Mouse (Mus musculus) midbrain, embryonic 16.5 days (tissue): ENCODE measurements around the gene Col5a2. TPM values are rescaled to one million over a fixed set of nuclear protein-coding genes. Genes with fewer than 3 reads are reported as not detected.
"Not testable (repeated sequence)": the region's sequence is repeated elsewhere in the genome, so short reads cannot be mapped to it uniquely, and the experiment has no call there.

Experiments used
- ATAC-seq: fragments of 200-750 bp; cut with Nextera tagmentation; 2 replicates; pipeline ENCODE4 v1.8.0; 2017; ENCODE audit warnings: moderate TSS enrichment
- H3K27ac ChIP-seq: fragments of 300-500 bp; sonication (generic); 2 replicates; pipeline ENCODE4 v1.5.1; 2014; ENCODE audit warnings: mild to moderate bottlenecking, low read length, mixed read lengths
- H3K27me3 ChIP-seq: fragments of 300-500 bp; sonication (generic); 2 replicates; pipeline ENCODE4 v1.6.1; 2014; ENCODE audit warnings: low read depth, low read length, mixed read lengths; ENCODE audit not compliant: control insufficient read depth, insufficient read depth
- H3K36me3 ChIP-seq: fragments of 300-500 bp; sonication (generic); 2 replicates; pipeline ENCODE4 v1.6.1; 2014; ENCODE audit warnings: mild to moderate bottlenecking, low read length, moderate library complexity, mixed read lengths; ENCODE audit not compliant: control insufficient read depth, insufficient read depth
- H3K4me1 ChIP-seq: fragments of 300-500 bp; sonication (generic); 2 replicates; pipeline ENCODE4 v1.6.1; 2014; ENCODE audit warnings: mild to moderate bottlenecking, low read length, mixed read lengths; ENCODE audit not compliant: control insufficient read depth, insufficient read depth
- H3K4me2 ChIP-seq: fragments of 300-500 bp; sonication (generic); 2 replicates; pipeline ENCODE4 v1.6.1; 2014; ENCODE audit warnings: mild to moderate bottlenecking, low read length, mixed read lengths
- H3K4me3 ChIP-seq: fragments of 300-500 bp; sonication (generic); 2 replicates; pipeline ENCODE4 v1.5.1; 2014; ENCODE audit warnings: low read depth, mild to moderate bottlenecking, low read length, moderate library complexity, mixed read lengths
- H3K9ac ChIP-seq: fragments of 300-500 bp; sonication (generic); 2 replicates; pipeline ENCODE4 v1.6.1; 2014; ENCODE audit warnings: low read depth, low read length, mixed read lengths
- H3K9me3 ChIP-seq: fragments of 300-500 bp; sonication (generic); replicated peaks from 2 replicates; pipeline ENCODE4 v1.6.1; 2014; ENCODE audit warnings: mild to moderate bottlenecking, low read length, mixed read lengths; ENCODE audit not compliant: control insufficient read depth, poor library complexity, severe bottlenecking
- WGBS: fragments of 180-500 bp; shearing (Covaris S2); extraction: QIAGEN DNeasy Blood & Tissue Kit; methylation state at CpG from one replicate; pipeline ENCODE4 v1.1.7; 2014; 5-methylcytosine and 5-hydroxymethylcytosine counted together
- polyA plus RNA-seq: library from polyadenylated mRNA; unstranded; fragments of >200 nt; fragmentation: Nextera tagmentation; extraction: Ambion mirVana; gene quantifications from 2 replicates; pipeline ENCODE4 v1.2.1, GENCODE M21; 2015

The Col5a2 gene
- polyA plus RNA-seq, 1 experiment from 2014 or later: 9.4 TPM

DNA sequence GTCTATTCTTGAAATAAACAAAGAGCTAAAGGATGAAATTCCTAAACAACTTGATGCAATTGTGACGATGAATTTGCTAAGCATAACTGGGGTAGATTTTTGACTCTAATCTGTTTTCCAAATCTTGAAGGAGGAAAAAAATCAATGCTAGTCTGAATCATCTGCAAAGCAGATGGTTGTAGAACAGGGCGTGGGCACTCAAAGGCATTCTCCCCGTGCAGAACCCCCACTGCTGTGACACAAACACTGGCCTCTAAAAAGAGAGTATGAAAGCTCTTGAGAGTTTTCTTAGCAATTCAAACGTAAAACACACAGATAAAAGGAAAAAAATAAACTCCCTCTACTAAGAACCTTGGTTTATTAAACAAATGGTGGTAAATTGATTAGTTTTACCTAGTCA, 30.3 kb downstream of the Col5a2 start:
- 44% methylated on average over 4 of the region's 4 CpGs for WGBS
- Histone ChIP-seq H3K9ac (no peak overlapping the region), H3K4me3 (no peak overlapping the region), H3K27me3 (no peaks in the 10 kb centered on the region), H3K36me3 (no peaks in the 10 kb centered on the region), H3K4me1 (no peaks in the 10 kb centered on the region), H3K9me3 (no peaks in the 10 kb centered on the region), H3K27ac (no peak overlapping the region), H3K4me2 (no peak overlapping the region)
- no peak for ATAC-seq

DNA sequence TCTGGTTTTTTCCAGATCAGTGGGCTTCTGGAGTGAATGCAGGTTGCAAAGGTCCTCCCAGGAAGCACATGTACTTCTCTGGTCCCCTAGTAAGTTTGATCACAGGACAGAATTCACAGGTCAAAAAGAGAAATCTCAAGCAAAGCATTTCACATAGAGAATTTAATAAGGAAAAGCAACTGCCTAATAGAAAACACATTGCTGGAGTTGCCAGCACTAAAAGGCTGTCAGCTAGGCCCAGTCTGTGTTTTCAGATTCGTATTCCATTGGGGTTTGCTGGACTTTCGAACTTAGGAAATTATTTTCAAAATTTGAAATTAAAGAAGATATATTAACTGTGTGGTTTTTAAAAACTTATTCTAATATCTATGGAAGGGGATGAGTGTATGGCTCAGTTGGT, 42.3 kb downstream of the Col5a2 start:
- WGBS: 92% methylated on average over 2 of the region's 2 CpGs
- Histone ChIP-seq H3K4me1 (no peaks in the 10 kb centered on the region), H3K27ac (no peak overlapping the region), H3K9me3 (no peaks in the 10 kb centered on the region), H3K4me2 (no peak overlapping the region), H3K4me3 (no peak overlapping the region), H3K36me3 (no peaks in the 10 kb centered on the region), H3K9ac (no peak overlapping the region), H3K27me3 (no peaks in the 10 kb centered on the region)
- no peak for ATAC-seq

DNA sequence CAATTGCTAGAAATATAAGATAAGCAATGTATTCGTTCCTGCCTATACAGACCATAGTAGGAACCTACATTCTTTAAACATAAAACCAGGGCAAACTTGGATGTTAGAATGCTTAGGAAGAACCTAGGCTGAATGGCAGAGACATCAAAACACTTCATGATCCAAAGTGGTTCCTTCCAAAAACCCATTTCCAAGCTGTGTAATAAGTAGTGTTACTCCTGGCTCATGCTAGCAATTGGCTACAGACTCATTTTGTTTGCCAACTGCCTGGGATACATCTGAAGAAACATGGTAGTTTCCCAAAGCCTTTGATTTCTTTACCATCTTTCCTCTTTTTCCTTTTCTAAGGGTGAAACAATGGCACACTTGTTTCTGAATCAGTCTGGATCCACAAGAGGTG, 47.3 kb downstream of the Col5a2 start:
- no peak overlapping the region for H3K9ac ChIP-seq
- no peaks in the 10 kb centered on the region for H3K27me3 ChIP-seq
- H3K27ac ChIP-seq: no peak overlapping the region
- H3K9me3 ChIP-seq: no peaks in the 10 kb centered on the region
- no peaks in the 10 kb centered on the region for H3K36me3 ChIP-seq
- no peaks in the 10 kb centered on the region for H3K4me1 ChIP-seq
- no peak for ATAC-seq
- no peak overlapping the region for H3K4me3 ChIP-seq
- 92% methylated on average over 1 of the region's 1 CpGs for WGBS
- no peak overlapping the region for H3K4me2 ChIP-seq

DNA sequence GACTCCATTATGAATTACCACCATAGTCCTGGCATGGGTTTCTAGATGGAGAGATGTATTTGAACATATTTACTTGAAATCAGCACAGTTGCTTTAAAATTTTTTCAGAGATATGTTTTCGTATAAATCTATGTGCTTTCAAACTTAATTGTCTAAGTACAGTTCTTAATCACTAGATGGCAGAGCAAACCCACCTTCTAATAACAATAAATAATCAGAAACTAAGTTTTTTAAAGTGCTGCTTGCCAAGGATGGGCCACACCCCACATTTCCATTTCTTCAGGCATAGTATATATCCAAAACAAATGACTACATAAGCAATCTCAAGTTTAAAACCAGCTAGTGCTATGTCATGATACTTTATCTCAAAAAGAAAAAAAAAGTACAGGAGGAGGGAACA, 54.2 kb downstream of the Col5a2 start:
- no peak overlapping the region for H3K9ac ChIP-seq
- no peaks in the 10 kb centered on the region for H3K9me3 ChIP-seq
- no peaks in the 10 kb centered on the region for H3K4me1 ChIP-seq
- WGBS: 88% methylated on average over 1 of the region's 1 CpGs
- H3K27ac ChIP-seq: no peak overlapping the region
- ATAC-seq: no peak
- H3K4me3 ChIP-seq: no peak overlapping the region
- no peaks in the 10 kb centered on the region for H3K36me3 ChIP-seq
- H3K4me2 ChIP-seq: no peak overlapping the region
- no peaks in the 10 kb centered on the region for H3K27me3 ChIP-seq

DNA sequence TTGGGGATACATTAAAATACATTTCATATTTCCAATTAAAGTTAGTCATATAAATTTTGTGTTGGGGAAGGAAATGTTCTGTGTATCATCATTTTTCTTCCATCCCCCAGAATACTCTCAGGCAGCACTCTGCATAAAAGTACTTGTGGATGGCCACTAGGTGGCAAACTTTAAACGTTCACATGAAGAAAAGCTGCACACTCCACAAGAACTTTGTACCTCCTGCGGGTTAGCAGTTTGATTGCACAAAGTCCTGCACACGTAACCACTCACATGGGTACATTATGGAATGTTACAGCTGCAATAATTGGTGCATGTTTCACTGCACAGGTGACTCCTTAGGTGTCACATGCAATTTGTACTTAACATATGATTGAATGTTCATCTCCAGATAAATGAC, 71.2 kb downstream of the Col5a2 start:
- WGBS: 21% methylated on average over 3 of the region's 3 CpGs
- Histone ChIP-seq H3K27me3 (no peaks in the 10 kb centered on the region), H3K4me3 (no peak overlapping the region), H3K4me2 (no peak overlapping the region), H3K4me1 (no peaks in the 10 kb centered on the region), H3K9me3 (no peaks in the 10 kb centered on the region), H3K36me3 (no peaks in the 10 kb centered on the region), H3K9ac (no peak overlapping the region), H3K27ac (no peak overlapping the region)
- peak; percentile 80; the same call in 1 of the 2 replicates for ATAC-seq

DNA sequence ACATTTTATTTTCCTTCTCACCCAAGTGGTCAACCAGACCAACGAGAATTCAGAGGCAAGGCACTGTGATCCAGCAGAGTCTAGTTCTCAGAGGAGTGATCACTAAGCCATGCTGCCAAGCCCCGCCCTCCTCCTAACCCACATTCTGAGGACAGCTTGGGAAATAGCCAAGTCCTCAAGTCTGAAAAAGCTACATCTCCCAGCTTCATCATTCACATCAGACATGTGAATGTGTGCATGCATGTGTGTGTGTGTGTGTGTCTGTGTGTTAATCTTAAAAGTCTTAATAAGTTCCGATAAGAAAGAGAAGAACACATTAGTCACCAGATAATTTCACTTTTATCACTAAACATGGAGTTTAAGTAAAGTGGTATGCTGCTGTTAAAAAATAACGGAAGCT, 72.6 kb downstream of the Col5a2 start:
- no peak overlapping the region for H3K4me3 ChIP-seq
- no peak for ATAC-seq
- no peaks in the 10 kb centered on the region for H3K4me1 ChIP-seq
- no peaks in the 10 kb centered on the region for H3K9me3 ChIP-seq
- 83% methylated on average over 4 of the region's 4 CpGs for WGBS
- no peaks in the 10 kb centered on the region for H3K27me3 ChIP-seq
- no peak overlapping the region for H3K4me2 ChIP-seq
- H3K27ac ChIP-seq: no peak overlapping the region
- no peaks in the 10 kb centered on the region for H3K36me3 ChIP-seq
- H3K9ac ChIP-seq: no peak overlapping the region

DNA sequence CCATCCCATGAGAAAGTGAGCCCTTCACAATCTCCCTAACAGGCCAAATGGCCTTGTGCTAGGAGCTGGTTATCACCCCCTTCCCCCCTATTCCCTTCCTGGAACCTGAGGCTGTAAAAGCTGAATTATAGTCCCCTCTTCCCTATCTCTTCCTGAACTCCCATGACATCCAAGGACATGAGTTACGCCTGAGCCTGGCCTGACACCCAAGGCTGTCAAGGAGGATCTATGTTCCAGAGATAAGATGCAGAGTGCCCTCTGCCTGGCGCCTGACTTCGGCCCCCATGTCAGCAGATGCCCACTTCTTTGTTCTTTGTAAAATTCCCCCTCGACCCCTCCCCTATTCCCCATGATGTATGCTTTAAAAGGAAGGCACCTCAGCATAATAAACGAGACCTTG, 73.9 kb downstream of the Col5a2 start:
- ATAC-seq, H3K4me2 ChIP-seq: not testable (repeated sequence)
- WGBS: 93% methylated on average over 5 of the region's 5 CpGs

DNA sequence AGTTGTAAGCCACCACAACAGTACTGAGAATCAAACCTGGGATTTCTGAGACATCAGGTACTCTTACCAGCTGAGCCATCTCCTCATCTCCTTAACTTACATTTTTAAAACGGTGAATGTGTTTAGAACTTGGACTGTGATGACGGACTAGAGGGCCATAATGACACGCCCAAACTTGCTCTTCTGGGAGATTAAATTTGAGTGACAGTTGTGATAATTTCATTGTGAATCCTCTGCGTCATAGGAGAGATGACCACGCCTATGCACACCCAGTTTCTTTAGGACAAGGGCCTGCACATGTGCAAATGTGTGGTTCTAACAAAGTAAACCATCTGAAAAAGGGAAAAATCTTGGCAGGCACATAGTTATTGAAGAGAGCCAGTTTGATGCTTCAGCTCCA, 79.2 kb downstream of the Col5a2 start:
- no peaks in the 10 kb centered on the region for H3K27me3 ChIP-seq
- no peak overlapping the region for H3K4me3 ChIP-seq
- no peak overlapping the region for H3K9ac ChIP-seq
- 89% methylated on average over 5 of the region's 5 CpGs for WGBS
- no peaks in the 10 kb centered on the region for H3K9me3 ChIP-seq
- H3K36me3 ChIP-seq: no peaks in the 10 kb centered on the region
- ATAC-seq: no peak
- no peaks in the 10 kb centered on the region for H3K4me1 ChIP-seq
- no peak overlapping the region for H3K27ac ChIP-seq
- no peak overlapping the region for H3K4me2 ChIP-seq

More for the DNA sequence above, 73.9 kb downstream of the Col5a2 start:
- not testable (repeated sequence) for H3K4me1 ChIP-seq, H3K27me3 ChIP-seq, H3K9me3 ChIP-seq, H3K4me3 ChIP-seq, H3K27ac ChIP-seq, H3K36me3 ChIP-seq, H3K9ac ChIP-seq

DNA sequence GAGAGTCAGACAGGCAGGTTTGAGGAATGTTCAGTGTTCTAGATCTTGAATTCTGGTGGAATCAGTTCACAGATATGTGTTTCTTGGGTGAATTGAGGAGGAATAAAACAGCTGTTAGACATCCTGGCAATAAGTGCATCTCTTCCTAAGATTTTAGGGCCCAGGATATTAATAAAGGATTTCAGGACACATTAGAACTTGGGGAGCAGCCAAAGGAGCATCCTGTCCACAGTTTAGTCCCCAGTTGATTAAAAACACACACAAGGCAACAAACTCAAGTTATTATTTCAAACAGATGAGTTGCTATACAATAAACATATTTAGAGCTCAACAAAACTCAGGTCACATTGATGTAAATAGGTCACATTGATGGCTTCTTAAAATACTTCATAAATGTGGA, 82.5 kb downstream of the Col5a2 start:
- Histone ChIP-seq H3K36me3 (no peaks in the 10 kb centered on the region), H3K27ac (no peak overlapping the region), H3K9ac (no peak overlapping the region), H3K4me3 (no peak overlapping the region), H3K4me1 (no peaks in the 10 kb centered on the region), H3K4me2 (no peak overlapping the region), H3K27me3 (no peaks in the 10 kb centered on the region), H3K9me3 (no peaks in the 10 kb centered on the region)
- ATAC-seq: no peak

DNA sequence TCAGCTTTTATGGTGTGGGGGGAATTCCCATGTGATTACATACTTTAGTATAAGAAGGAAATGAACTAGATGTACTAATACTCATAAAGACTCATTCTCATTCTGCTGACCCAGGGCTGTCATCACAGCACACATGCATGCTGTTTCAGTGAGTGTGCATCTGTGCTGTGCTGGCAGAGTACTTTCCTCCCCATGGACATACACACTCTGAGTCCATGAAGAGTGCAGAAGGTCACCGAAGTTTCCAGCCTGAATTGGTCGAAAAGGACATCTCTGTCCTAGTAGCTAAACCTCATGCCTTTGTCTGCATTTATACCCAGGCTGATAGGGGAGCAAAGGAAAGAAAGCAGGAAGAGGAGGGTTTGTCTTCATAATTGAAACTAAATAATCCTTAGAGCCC, 83.2 kb downstream of the Col5a2 start:
- Histone ChIP-seq H3K27ac (no peak overlapping the region), H3K4me3 (no peak overlapping the region), H3K9ac (no peak overlapping the region), H3K9me3 (no peaks in the 10 kb centered on the region), H3K4me2 (no peak overlapping the region), H3K36me3 (no peaks in the 10 kb centered on the region), H3K4me1 (no peaks in the 10 kb centered on the region), H3K27me3 (no peaks in the 10 kb centered on the region)
- 78% methylated on average over 2 of the region's 2 CpGs for WGBS
- ATAC-seq: no peak
